Mouse (Mus musculus) gastrocnemius, adult 18-20 months (tissue): ENCODE data around the gene Sema3d. TPM values are rescaled to one million over a fixed set of nuclear protein-coding genes. Genes with fewer than 3 reads are reported as not detected.

Experiments used
- DNase-seq: peaks from one replicate; pipeline ENCODE4 v3.0.0; 2021; ENCODE audit warnings: low spot score
- long read RNA-seq, 2 experiments: library from polyadenylated mRNA; stranded (forward); transcript quantifications; one replicate each; pipeline ENCODE4 v2.0.0; 2021
- total RNA-seq, 2 experiments: library from RNA; stranded (reverse); gene quantifications; 2 replicates each; pipeline ENCODE4 v1.2.3; 2021

The Sema3d gene
- total RNA-seq = 1 to 10 TPM in 1 of 2 experiments, under 1 TPM in 1; 0.68 to 1.0 TPM
- long read RNA-seq, experiment 1 = 0 reads
- long read RNA-seq, experiment 2, full-length matches to known transcripts = 1 of 1 reads
- long read RNA-seq, experiment 2, partial matches to known transcripts = 0 of 1 reads
- long read RNA-seq, experiment 2, other reads (novel, unspliced or antisense) = 0 of 1 reads

- peak; percentile 15 for DNase-seq
These were observed at the start of gene Sema3d for GRCm38 (mm10) chr5:12383133-12383959. Gene Sema3d, plus strand, starts transcription at chr5:12383385.

DNA sequence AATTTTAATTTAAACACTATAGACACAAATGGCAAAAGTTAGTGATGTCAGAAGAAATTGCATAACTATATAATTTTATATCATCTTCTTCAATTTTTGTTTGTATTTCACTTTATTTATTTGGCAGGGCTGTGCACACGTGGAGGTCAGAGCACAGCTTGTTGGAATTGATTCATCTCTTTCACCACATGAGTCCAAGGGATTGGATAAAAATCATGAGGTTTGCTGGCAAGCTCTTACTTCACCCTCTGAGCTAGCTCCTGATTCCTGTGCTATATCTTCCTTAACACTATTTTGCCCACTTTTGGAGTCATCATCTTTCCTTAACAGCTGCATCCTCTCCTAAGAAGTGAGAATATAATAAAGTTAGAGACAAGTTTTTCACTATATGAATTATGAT is 5.9 kb upstream of the Sema3d start:
- no peak for DNase-seq

DNA sequence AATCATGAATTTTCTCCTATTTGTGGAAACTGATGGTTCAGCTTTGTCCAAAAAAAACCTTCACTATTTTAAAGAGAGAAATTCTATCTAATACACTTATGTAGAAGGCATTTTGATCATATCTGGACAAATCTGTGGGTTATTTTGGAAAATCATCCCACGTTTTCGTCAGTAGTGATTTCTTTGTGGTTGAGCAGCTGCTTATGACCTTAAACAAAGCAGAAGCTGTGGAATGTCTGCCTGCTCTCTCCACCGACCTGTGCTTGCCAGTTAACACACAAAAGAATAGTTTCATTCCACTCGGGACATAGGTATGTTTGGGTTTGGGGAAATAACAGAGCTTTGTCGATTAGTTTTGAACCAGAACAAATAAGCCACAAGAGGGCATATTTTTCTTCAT is 4.3 kb upstream of the Sema3d start:
- DNase-seq = no peak

GRCm38 (mm10) chr5:12382010-12382409 is 1.2 kb upstream of the Sema3d start:
- DNase-seq = no peak

- DNase-seq = no peak
These were observed 738 bp downstream of the Sema3d start for GRCm38 (mm10) chr5:12383960-12384285.

DNA sequence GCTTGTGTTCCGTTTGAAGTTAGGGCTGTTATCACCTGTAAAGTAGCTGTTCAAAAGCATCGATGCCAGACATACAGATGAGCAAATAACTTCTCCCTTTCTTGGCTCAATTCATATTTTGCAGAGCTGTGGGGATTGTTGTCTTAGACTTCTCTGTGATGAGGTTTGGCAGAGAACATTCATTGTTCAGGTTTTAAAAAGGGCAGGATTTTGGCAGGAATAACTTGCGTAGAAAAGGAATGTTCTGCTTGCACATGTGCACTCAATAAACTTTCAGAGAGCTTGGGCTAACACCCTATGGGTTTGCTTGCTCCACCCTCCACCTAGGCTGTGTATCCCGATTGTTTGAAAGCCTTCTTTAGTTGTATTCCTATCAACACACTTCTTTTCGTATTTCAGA is 9.5 kb downstream of the Sema3d start:
- DNase-seq = no peak

GRCm38 (mm10) chr5:12399271-12399670 is 16.1 kb downstream of the Sema3d start:
- no peak for DNase-seq

DNA sequence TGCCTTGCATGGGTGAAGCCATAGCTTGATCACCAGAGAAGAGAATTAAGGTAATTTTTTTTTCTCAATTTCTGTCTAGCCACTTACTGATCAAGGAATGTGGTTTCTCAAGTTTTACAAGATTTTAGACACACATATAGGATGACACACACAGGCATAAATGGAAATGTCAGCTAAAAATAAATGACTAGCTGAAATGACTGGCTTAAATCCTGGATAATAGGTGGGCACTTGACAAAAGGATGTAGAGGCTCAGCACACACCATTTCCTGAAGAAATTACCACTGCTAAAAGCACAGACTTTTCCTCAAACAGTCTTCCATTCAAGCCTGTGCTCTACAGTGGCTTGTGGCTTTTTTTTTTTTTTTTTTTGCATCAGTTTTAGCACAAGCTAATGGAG is 21.0 kb downstream of the Sema3d start:
- DNase-seq = no peak

DNA sequence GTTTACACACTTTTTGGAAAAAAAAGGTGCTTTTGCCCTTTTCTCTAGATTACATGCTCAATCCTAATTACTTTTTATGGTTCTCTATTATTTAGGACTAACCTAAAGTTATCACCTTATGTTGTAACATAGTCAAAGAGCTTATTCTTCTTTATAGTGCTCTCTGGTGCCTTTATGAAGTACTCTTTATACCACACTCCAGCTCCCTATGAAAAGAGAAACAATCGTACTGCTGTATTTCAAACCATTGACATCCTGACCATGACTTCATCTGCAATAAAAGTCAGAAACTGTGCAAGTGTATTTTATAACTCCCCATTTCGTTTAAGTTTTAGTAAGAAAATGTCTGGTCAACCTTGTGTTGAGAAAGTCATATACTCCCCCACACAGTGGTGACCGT is 29.4 kb downstream of the Sema3d start:
- DNase-seq = no peak

DNA sequence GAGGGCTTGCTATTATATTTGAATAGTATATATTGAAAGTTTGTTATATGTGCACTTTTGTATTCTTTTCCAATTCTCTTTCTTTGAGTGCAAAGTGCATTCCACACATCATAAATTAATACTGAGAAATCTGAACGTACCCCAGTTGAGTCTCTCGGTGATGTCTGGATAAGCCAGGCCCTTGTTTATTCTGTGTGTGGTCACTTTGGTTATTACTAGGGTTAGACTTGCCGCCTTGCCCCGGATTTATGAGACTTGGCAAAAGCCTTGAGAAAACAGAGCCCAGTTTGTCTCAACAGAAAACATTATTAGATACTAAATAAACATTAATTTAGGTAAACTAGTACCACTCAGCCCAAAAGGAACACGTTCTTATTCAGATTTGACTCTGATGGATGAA is 40.1 kb downstream of the Sema3d start:
- DNase-seq = no peak

- no peak for DNase-seq
These were observed 58.6 kb downstream of the Sema3d start for GRCm38 (mm10) chr5:12441737-12442136.

DNA sequence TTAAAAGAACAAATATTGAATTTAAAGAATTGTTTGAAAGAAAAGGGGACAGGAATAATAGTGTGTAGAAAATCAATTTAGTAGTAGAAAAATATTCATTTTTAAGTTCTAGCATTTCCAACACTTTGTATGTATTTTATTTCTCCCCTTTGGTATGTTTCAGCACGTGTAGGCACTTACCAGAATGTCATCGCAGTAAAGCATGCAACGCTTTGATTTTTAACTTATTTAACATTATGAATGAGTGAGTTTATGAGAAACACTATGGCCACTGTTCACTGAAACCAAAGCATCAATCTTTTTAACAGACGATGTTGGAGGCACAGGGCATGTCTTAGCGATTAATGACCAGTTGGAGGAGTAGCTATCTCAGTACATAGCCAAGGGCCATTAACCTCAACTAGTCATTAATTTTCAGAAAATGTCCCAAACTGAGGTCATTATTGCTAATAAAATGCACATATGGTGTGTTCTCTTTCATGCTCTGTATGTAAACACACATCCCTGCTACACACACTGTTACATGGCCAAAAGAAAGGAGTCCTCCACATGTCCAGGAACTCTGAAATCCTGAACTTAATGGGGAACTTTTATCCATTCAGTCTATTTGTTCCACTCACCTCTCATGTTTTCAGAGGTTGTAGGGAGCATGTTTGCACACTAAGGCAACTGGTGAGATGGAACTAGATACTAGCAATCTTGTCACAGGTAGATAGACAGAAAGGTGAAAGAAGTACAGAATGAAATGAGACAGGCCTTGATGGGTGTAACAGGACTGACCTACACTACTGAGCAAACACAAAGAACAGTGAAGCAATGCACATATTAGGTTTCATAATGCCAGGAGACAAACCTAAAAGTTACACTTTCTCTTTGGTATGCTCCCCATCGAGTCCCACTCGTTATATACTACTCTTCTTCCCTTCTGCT is 59.3 kb downstream of the Sema3d start:
- no peak for DNase-seq

DNA sequence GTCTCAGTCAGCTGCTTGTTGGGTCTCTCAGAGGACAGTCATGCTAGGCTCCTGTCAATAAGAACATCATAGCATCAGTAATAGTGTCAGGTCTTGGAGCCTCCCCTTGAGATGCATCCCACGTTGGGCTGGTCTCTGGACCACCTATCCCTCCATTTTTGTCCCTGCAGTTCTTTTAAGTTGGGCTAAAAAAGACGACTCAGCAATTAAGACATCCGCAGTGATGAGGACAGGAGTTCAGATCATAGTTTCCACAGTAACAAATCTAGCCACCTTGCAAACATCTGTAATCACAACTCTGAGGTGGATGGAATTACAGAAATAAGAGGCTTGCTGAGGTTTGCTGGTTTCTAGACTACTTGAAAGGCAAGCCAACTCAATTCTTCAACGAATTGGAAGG is 67.9 kb downstream of the Sema3d start:
- no peak for DNase-seq

DNA sequence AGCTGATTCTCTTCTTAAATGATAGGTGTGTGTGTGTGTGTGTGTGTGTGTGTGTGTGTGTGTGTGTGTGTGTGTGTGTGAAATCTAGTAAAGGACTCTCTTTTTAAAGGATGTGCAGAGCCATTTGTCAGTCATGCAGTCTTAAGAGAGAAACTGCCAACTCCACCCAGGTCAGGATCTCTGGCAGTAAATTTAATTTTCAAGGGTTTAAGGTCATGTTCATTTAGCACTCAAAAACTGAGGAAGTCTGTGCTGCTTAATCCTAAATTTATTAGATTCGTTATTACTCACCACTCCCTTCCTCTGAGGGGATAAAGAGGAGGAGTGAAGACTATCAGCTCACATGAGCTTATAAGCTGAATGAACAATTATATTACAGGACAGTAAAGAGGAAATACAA is 71.8 kb downstream of the Sema3d start:
- no peak for DNase-seq

DNA sequence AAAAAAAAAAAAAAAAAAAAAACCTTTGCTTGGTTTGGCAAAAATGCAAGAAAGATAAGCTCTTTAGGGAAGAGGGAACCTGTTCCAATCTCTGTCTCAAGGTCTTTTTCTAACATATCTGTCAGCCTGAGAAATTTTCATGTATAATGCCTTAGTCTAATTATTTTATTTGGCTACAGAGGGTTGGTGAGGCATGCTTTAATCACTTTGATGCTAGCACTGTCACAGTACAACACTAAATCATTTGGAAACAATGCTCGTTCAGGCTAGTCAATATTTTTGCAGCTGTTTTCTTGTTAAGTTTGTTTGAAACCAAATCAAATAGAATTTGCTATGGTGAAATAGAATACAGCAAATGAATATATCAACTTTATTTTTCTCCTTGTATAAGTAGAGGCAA is 74.3 kb downstream of the Sema3d start:
- DNase-seq = no peak

DNA sequence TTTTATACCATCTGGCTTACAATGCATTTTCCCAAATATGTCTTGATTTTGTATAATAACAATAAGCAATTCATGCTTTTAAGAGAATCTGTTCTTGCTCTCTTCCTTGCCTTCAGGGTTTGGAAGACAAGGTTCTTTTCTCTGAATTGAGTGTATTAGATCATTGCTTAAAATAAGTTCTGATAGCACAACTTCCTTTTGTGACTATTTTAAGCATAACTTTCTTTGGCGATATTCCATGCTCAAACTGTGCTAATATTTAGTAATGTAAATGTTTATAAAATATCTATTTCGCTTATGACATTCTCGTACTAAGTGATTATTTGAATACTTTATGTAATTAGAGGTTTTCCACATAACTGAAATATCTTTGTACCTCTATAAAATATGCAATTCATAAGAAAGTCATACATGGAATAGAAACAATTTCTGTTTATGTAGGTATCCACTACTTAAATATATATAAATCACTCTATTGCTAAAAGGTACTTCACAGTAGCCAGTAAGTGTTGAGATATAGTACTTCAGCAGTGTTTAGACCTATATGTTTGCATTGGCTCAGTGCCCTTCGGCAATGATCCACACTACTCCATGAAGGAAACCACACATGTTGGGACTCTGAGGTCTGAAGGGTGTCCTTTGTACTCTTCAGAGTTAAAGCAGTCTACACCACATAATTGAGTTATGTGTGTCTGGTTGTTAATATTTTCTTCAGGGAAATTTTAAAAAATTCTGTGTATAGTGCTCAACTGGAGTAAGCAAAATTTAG is 84.6 kb downstream of the Sema3d start:
- no peak for DNase-seq

DNA sequence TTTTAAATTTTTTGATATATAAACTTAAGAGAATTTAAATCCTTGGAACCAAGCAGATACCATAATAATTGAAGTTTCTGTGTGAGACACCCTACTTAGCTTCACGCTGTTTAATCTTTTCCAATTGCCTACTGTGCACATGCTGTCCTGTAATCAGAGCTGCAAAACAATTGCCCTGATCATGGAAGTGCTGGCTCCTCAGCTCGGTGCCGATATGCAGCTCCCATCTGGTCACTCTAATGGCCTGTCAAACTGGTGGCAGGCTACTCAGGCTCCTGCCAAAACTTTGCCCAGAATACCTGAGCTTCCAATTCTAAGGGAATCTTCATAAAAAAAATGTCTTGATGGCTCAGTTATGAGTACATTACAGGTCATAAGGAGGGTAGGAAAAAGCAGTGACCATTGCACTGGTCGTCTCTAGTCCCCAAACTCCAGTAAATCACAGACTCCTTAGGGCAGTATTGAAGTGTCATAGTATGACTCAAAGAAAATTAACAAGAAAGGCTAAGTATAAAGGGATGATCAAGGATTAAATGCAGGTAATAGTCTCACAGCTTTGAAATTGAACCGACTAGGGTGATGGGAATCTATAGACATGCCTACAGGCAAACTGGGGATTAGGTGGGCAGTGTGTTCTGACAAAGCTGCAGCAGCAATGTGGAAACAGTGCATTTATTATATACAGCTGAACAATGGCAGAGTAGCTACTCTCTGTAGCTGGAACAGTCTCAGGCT is 91.9 kb downstream of the Sema3d start:
- DNase-seq = no peak

- DNase-seq = no peak
These were observed 92.4 kb downstream of the Sema3d start for GRCm38 (mm10) chr5:12475639-12475916.

DNA sequence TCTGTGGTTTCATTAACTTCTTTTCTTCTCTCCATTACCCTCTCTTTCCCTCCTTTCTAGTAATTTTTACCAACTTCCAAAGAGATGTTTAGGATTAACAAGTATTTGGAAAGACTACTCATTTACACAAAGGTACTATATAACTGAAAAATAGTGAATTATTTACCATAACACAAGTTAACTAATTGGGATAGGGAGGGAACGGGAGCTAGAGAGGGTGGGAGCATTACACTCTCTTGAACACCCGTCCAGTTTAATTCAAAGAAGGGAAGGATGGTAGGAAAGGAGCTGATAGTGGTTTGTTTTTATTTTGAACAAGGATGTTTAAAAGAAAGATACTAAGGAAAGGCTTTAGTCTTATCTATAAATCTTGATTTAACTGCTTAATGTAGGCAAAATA is 104.7 kb downstream of the Sema3d start:
- no peak for DNase-seq

DNA sequence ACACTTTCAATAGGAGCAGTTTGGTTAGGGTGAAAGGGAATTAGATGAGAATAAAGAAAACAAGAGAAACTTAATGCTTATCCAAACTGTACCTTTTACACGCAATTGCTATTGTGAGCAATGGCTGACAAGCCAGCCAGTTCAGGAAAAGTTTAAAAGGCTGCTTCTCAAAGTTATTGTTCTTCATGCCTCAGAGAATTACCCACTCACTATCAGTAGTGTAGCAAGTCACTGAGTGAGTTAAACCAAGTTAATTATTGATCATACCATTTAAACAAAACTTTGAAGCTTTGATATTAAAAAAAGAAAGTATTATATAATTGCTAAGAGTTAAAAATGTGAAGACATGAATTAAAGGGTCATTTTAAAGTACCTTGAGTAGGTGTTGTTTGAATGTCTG is 108.5 kb downstream of the Sema3d start:
- DNase-seq = no peak
